Mouse (Mus musculus): Measurements from ENCODE around the gene B4galt5. TPM values are rescaled to one million over a fixed set of nuclear protein-coding genes. Genes with fewer than 3 reads are reported as not detected.
A peak's percentile ranks its signal among the peaks of the same experiment; 100 is the strongest.

B4galt5 gene
- polyA plus RNA-seq, 1 experiment from 2014 or later, result 14.8 TPM

GRCm38 (mm10) chr2:167267531-167268410 lies 81.2 kb downstream of the B4galt5 start:
- Histone ChIP-seq H3K9me3 (no peaks in the 10 kb centered on the region), H3K4me3 (no peak overlapping the region), H3K27me3 (no peaks in the 10 kb centered on the region), H3K9ac (no peak overlapping the region), H3K36me3 (no peaks in the 10 kb centered on the region), H3K4me2 (no peak overlapping the region), H3K27ac (peak overlapping the region; percentile 57; the same call in 1 of the 2 replicates), H3K4me1 (no peaks in the 10 kb centered on the region)
- WGBS, result 70% methylated on average over 14 of the region's 14 CpGs
- ATAC-seq (ENCODE audit: insufficient number of reproducible peaks, low FRiP score, low TSS enrichment, low read depth), result peak; percentile 58; the same call in 1 of the 2 replicates

DNA sequence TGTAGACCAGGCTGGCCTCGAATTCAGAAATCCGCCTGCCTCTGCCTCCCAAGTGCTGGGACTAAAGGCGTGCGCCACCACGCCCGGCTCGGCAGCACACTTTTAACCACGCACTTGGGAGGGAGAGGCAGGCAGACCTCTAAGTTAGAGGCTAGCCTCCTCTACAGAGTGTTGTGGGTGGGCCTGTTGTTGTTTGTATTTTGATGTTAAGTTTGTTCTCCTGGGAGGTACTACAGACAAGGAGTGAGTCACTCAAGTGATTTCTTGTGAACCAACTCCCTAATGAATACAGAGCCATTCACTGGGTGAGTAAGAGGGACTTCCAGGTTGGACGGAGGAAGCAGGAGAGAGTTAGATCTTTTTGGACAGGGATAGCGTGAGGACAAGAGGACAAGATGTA lies 82.8 kb downstream of the B4galt5 start:
- Histone ChIP-seq H3K4me3 (no peak overlapping the region), H3K27me3 (no peaks in the 10 kb centered on the region), H3K9ac (no peak overlapping the region), H3K27ac (no peak overlapping the region), H3K4me1 (peaks cover 9% of the 10 kb centered on the region), H3K4me2 (no peak overlapping the region), H3K36me3 (no peaks in the 10 kb centered on the region), H3K9me3 (no peaks in the 10 kb centered on the region)
- no peak for ATAC-seq (ENCODE audit: insufficient number of reproducible peaks, low FRiP score, low TSS enrichment, low read depth)
- WGBS, result 91% methylated on average over 10 of the region's 10 CpGs

DNA sequence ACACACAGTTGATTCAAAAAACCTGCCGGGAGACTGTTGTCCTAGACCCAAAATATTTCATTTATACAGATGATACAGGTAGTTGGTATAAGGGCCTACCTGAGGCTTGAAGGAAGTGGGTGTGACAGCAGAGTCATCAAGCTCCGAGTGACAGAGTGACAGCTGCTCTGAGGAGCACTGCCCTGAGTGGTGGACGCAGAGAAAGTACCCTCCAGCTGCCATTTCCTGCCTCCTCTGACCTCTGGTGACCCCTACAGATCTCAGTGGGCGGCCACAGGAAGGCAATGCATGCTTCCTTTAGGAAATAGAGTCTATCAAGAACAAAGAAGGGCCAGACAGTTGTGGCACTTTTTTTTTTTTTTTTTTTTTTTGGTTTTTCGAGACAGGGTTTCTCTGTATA lies 83.2 kb downstream of the B4galt5 start:
- no peak overlapping the region for H3K9ac ChIP-seq
- H3K4me2 ChIP-seq, result no peak overlapping the region
- no peaks in the 10 kb centered on the region for H3K27me3 ChIP-seq
- 49% methylated on average over 5 of the region's 5 CpGs for WGBS
- H3K36me3 ChIP-seq, result no peaks in the 10 kb centered on the region
- no peaks in the 10 kb centered on the region for H3K9me3 ChIP-seq
- H3K4me1 ChIP-seq, result peaks cover 13% of the 10 kb centered on the region
- H3K27ac ChIP-seq, result no peak overlapping the region
- ATAC-seq (ENCODE audit: insufficient number of reproducible peaks, low FRiP score, low TSS enrichment, low read depth), result no peak
- no peak overlapping the region for H3K4me3 ChIP-seq

DNA sequence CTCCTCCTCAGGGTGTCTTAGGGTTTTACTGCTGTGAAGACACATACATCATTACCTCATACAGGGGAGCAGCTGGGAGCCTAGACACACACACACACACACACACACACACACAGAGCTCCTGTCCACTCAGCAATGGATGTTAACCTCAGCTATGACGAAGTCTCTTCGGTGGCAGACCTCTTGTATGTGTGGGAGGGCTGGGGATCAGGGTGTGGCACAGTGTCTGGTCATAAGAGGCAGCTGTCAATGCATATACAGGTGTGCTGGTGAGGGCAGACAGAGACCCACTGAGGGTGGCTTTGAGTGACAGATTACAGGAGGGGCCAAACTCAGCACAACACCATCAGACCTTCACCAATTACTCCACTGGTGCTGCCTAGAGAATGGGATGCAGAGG lies 84.0 kb downstream of the B4galt5 start:
- no peaks in the 10 kb centered on the region for H3K9me3 ChIP-seq
- no peak overlapping the region for H3K9ac ChIP-seq
- WGBS, result 87% methylated on average over 2 of the region's 2 CpGs
- H3K4me1 ChIP-seq, result peaks cover 17% of the 10 kb centered on the region
- H3K27me3 ChIP-seq, result no peaks in the 10 kb centered on the region
- no peak for ATAC-seq (ENCODE audit: insufficient number of reproducible peaks, low FRiP score, low TSS enrichment, low read depth)
- no peaks in the 10 kb centered on the region for H3K36me3 ChIP-seq
- H3K27ac ChIP-seq, result no peak overlapping the region
- no peak overlapping the region for H3K4me3 ChIP-seq
- no peak overlapping the region for H3K4me2 ChIP-seq

DNA sequence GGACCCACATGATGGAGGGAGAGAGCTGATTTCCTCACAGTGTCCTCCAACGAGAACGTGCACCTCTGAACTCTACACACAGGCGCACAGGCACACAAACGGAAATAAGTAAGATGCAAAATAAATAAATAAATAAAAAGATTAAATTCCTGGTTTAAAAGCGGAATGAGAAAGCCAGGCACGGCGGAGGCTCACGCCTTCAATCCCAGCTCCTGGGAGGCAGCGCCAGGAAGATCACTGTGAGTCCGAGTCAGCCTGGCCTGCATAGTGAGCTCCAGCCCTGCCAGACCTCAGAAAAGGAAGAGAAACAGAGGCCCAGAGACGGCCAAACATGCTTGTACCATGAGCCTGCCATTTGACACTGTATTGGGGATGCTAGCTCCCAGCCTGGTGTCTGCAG lies 85.1 kb downstream of the B4galt5 start:
- H3K4me3 ChIP-seq, result no peak overlapping the region
- peaks cover 17% of the 10 kb centered on the region for H3K4me1 ChIP-seq
- H3K9me3 ChIP-seq, result no peaks in the 10 kb centered on the region
- H3K27me3 ChIP-seq, result no peaks in the 10 kb centered on the region
- no peak overlapping the region for H3K9ac ChIP-seq
- H3K4me2 ChIP-seq, result no peak overlapping the region
- 87% methylated on average over 11 of the region's 11 CpGs for WGBS
- no peaks in the 10 kb centered on the region for H3K36me3 ChIP-seq
- ATAC-seq (ENCODE audit: insufficient number of reproducible peaks, low FRiP score, low TSS enrichment, low read depth), result no peak
- no peak overlapping the region for H3K27ac ChIP-seq

- Histone ChIP-seq H3K4me2 (no peak overlapping the region), H3K4me1 (peaks cover 17% of the 10 kb centered on the region), H3K27ac (no peak overlapping the region), H3K9ac (no peak overlapping the region), H3K27me3 (no peaks in the 10 kb centered on the region), H3K4me3 (no peak overlapping the region), H3K36me3 (no peaks in the 10 kb centered on the region), H3K9me3 (no peaks in the 10 kb centered on the region)
- WGBS, result 85% methylated on average over 8 of the region's 8 CpGs
- ATAC-seq (ENCODE audit: insufficient number of reproducible peaks, low FRiP score, low TSS enrichment, low read depth), result no peak
Observed at GRCm38 (mm10) chr2:167263040-167263810, 85.8 kb downstream of the B4galt5 start.

GRCm38 (mm10) chr2:167262433-167262832 lies 86.5 kb downstream of the B4galt5 start:
- peak overlapping the region; percentile 89; the same call in 1 of the 2 replicates for H3K27ac ChIP-seq
- WGBS, result 77% methylated on average over 10 of the region's 10 CpGs
- no peak for ATAC-seq (ENCODE audit: insufficient number of reproducible peaks, low FRiP score, low TSS enrichment, low read depth)

DNA sequence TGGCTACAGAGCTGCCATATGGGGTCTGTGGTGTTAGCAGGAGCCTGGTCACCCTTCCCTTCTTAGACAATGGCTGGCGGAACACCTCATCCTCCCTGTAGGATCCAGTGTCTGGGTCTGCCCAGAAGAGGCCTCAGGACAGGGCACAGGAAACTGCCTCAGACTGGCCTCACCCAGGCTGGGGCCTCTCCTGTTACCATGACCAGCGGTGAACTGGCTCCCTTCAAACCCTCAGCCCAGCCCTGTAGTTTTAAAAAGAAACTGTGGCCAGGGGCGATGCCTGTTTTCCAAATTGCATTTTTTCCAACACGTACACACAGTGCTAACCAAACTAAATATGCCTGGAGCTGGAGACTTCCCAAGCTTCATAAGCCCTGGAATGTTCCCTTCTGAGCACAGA lies 87.9 kb downstream of the B4galt5 start:
- ATAC-seq (ENCODE audit: insufficient number of reproducible peaks, low FRiP score, low TSS enrichment, low read depth), result peak; percentile 70
- WGBS, result 38% methylated on average over 4 of the region's 4 CpGs
- Histone ChIP-seq H3K27me3 (no peaks in the 10 kb centered on the region), H3K4me3 (no peak overlapping the region), H3K4me1 (peaks cover 19% of the 10 kb centered on the region), H3K9ac (no peak overlapping the region), H3K9me3 (no peaks in the 10 kb centered on the region), H3K27ac (peak overlapping the region; percentile 89), H3K4me2 (no peak overlapping the region), H3K36me3 (no peaks in the 10 kb centered on the region)

More at GRCm38 (mm10) chr2:167262433-167262832, 86.5 kb downstream of the B4galt5 start:
- Histone ChIP-seq H3K4me1 (peaks cover 17% of the 10 kb centered on the region), H3K4me2 (no peak overlapping the region), H3K36me3 (no peaks in the 10 kb centered on the region), H3K9me3 (no peaks in the 10 kb centered on the region), H3K27me3 (no peaks in the 10 kb centered on the region), H3K4me3 (no peak overlapping the region), H3K9ac (no peak overlapping the region)

DNA sequence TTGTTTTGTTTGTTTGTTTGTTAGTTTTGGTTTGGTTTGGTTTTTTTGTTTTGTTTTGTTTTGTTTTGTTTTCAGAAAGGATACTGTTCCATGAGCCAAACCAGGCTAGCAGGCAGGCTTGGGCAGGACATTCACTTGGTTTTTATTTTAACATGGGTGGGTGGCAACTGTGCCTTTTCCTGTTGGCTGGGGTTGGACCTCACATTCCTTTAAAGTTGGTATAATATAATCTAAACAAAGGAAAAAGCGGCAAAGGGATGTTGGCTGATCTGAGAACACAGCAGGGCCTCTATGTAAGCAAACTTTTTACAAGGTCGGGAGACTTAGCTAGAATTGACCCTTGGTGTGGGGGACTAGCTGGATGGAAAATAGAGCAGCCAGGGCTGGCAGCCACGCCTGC lies 91.2 kb downstream of the B4galt5 start:
- H3K36me3 ChIP-seq, result no peaks in the 10 kb centered on the region
- 38% methylated on average over 3 of the region's 3 CpGs for WGBS

DNA sequence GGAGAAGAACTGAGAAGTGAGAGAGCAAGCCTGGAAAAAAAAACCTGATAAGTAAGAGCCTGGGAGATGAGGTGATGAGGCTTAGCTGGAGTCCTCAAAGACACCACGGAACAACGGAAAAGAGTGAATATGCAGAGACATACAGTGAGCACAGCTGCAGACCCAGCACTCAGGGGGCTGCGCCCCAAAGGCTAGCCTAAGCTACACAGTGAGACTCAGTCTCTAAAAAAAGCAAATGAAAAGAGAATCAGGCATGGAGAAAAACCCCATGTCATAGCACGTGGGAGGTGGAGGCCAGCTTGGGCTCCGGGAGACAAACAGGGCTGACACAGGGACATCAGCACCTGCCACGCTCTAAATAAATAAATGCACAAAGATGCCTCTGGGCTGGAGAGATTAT lies 94.2 kb downstream of the B4galt5 start:
- ATAC-seq (ENCODE audit: insufficient number of reproducible peaks, low FRiP score, low TSS enrichment, low read depth), result no peak
- no peaks in the 10 kb centered on the region for H3K27me3 ChIP-seq
- WGBS, result 66% methylated on average over 6 of the region's 6 CpGs

More for the DNA sequence above, 91.2 kb downstream of the B4galt5 start:
- no peak overlapping the region for H3K4me3 ChIP-seq
- H3K27ac ChIP-seq, result no peak overlapping the region
- H3K4me2 ChIP-seq, result no peak overlapping the region
- H3K27me3 ChIP-seq, result no peaks in the 10 kb centered on the region
- ATAC-seq (ENCODE audit: insufficient number of reproducible peaks, low FRiP score, low TSS enrichment, low read depth), result no peak
- no peak overlapping the region for H3K9ac ChIP-seq
- no peaks in the 10 kb centered on the region for H3K9me3 ChIP-seq
- H3K4me1 ChIP-seq, result peaks cover 24% of the 10 kb centered on the region

GRCm38 (mm10) chr2:167254185-167254584 lies 94.8 kb downstream of the B4galt5 start:
- Histone ChIP-seq H3K36me3 (no peaks in the 10 kb centered on the region), H3K9me3 (no peaks in the 10 kb centered on the region), H3K4me1 (peaks cover 39% of the 10 kb centered on the region), H3K27me3 (no peaks in the 10 kb centered on the region), H3K4me2 (no peak overlapping the region), H3K27ac (no peak overlapping the region; the same call in 1 of the 2 replicates), H3K4me3 (no peak overlapping the region), H3K9ac (no peak overlapping the region)
- ATAC-seq (ENCODE audit: insufficient number of reproducible peaks, low FRiP score, low TSS enrichment, low read depth), result no peak
- WGBS, result 55% methylated on average over 7 of the region's 7 CpGs

More for the DNA sequence above, 94.2 kb downstream of the B4galt5 start:
- Histone ChIP-seq H3K4me3 (no peak overlapping the region), H3K27ac (no peak overlapping the region), H3K4me2 (no peak overlapping the region), H3K9ac (no peak overlapping the region), H3K9me3 (no peaks in the 10 kb centered on the region), H3K36me3 (no peaks in the 10 kb centered on the region), H3K4me1 (peaks cover 35% of the 10 kb centered on the region)

DNA sequence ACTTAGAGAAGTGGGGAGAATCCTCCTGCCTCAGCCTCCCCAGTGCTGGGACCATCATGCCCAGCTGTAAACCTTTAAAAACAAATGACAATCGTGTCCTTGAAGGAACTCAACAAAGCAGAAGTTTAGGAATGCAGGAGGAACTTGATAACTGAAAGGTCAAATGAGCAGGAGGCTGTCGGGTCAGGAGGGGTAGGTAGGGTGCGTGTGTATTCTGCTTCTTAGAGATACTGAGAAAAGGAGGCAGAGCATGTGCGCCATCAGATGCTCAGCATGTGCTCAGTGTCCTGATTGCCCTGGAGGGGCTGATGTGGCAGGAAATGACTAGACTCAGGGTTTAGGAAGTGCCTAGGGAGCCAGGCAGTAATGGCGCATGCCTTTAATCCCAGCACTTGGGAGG lies 95.5 kb downstream of the B4galt5 start:
- WGBS, result 87% methylated on average over 5 of the region's 5 CpGs
- no peak overlapping the region for H3K9ac ChIP-seq
- peaks cover 39% of the 10 kb centered on the region for H3K4me1 ChIP-seq
- H3K4me3 ChIP-seq, result no peak overlapping the region
- H3K9me3 ChIP-seq, result no peaks in the 10 kb centered on the region
- H3K27ac ChIP-seq, result no peak overlapping the region
- no peaks in the 10 kb centered on the region for H3K36me3 ChIP-seq
- no peak for ATAC-seq (ENCODE audit: insufficient number of reproducible peaks, low FRiP score, low TSS enrichment, low read depth)
- no peaks in the 10 kb centered on the region for H3K27me3 ChIP-seq
- no peak overlapping the region for H3K4me2 ChIP-seq
